Mouse (Mus musculus): ENCODE measurements around the gene Dapk3.

Dapk3 gene

GRCm38 (mm10) chr10:81196470-81197065 lies 13.8 kb downstream of the Dapk3 start:
- in situ Hi-C loops (cut with MboI; ENCODE audit: unreplicated experiment in 2 of 2) = loop anchor here in 1 of 2 experiments (5.0 to 10.0 kb wide), 2 partner anchors 91 to 358 kb away; partner anchors contain the start of gene Aes

GRCm38 (mm10) chr10:81197305-81197704 lies 14.5 kb downstream of the Dapk3 start:
- in situ Hi-C loops (cut with MboI; ENCODE audit: unreplicated experiment in 2 of 2) = loop anchor here in 1 of 2 experiments (5.0 to 10.0 kb wide), 2 partner anchors 90 to 357 kb away; partner anchors contain the start of gene Aes

- in situ Hi-C loops (cut with MboI; ENCODE audit: unreplicated experiment in 2 of 2) = loop anchor here in 1 of 2 experiments (5.0 to 10.0 kb wide), 2 partner anchors 89 to 357 kb away; partner anchors contain the start of gene Aes
These were observed 15.4 kb downstream of the Dapk3 start for GRCm38 (mm10) chr10:81198230-81198629.

GRCm38 (mm10) chr10:81198990-81199389 lies 16.2 kb downstream of the Dapk3 start:
- in situ Hi-C loops (cut with MboI; ENCODE audit: unreplicated experiment in 2 of 2) = loop anchor here in 1 of 2 experiments (5.0 to 10.0 kb wide), 2 partner anchors 88 to 356 kb away; partner anchors contain the start of gene Aes

GRCm38 (mm10) chr10:81200141-81200540 lies 17.3 kb downstream of the Dapk3 start:
- in situ Hi-C loops (cut with MboI; ENCODE audit: unreplicated experiment in 2 of 2) = loop anchor here in 1 of 2 experiments (25.0 kb wide), 1 partner anchor 962 kb away; no protein-coding TSS in a partner anchor

- in situ Hi-C loops (cut with MboI; ENCODE audit: unreplicated experiment in 2 of 2) = loop anchor here in 1 of 2 experiments (25.0 kb wide), 1 partner anchor 962 kb away; no protein-coding TSS in a partner anchor
These were observed 17.9 kb downstream of the Dapk3 start for GRCm38 (mm10) chr10:81200605-81201287.

- in situ Hi-C loops (cut with MboI; ENCODE audit: unreplicated experiment in 2 of 2) = loop anchor here in 1 of 2 experiments (25.0 kb wide), 1 partner anchor 960 kb away; no protein-coding TSS in a partner anchor
These were observed 19.3 kb downstream of the Dapk3 start, which contains the start of gene Nmrk2 for GRCm38 (mm10) chr10:81201807-81202758. TSS of gene Nmrk2 (minus strand) at chr10:81202051.

- in situ Hi-C loops (cut with MboI; ENCODE audit: unreplicated experiment in 2 of 2) = loop anchor here in 1 of 2 experiments (25.0 kb wide), 1 partner anchor 959 kb away; no protein-coding TSS in a partner anchor
These were observed 20.3 kb downstream of the Dapk3 start for GRCm38 (mm10) chr10:81202978-81203720.

- in situ Hi-C loops (cut with MboI; ENCODE audit: unreplicated experiment in 2 of 2) = loop anchor here in 1 of 2 experiments (25.0 kb wide), 1 partner anchor 958 kb away; no protein-coding TSS in a partner anchor
These were observed 21.3 kb downstream of the Dapk3 start for GRCm38 (mm10) chr10:81204137-81204536.

GRCm38 (mm10) chr10:81210154-81210553 lies 27.3 kb downstream of the Dapk3 start:
- in situ Hi-C loops (cut with MboI; ENCODE audit: unreplicated experiment in 2 of 2) = loop anchor here in 1 of 2 experiments (25.0 kb wide), 1 partner anchor 952 kb away; no protein-coding TSS in a partner anchor

GRCm38 (mm10) chr10:81216260-81216659 lies 33.5 kb downstream of the Dapk3 start:
- in situ Hi-C loops (cut with MboI; ENCODE audit: unreplicated experiment in 2 of 2) = loop anchor here in 1 of 2 experiments (25.0 kb wide), 1 partner anchor 946 kb away; no protein-coding TSS in a partner anchor

- in situ Hi-C loops (cut with MboI; ENCODE audit: unreplicated experiment in 2 of 2) = loop anchor here in 1 of 2 experiments (25.0 kb wide), 1 partner anchor 945 kb away; no protein-coding TSS in a partner anchor
These were observed 34.0 kb downstream of the Dapk3 start for GRCm38 (mm10) chr10:81216810-81217209.

GRCm38 (mm10) chr10:81217267-81217666 lies 34.5 kb downstream of the Dapk3 start:
- in situ Hi-C loops (cut with MboI; ENCODE audit: unreplicated experiment in 2 of 2) = loop anchor here in 1 of 2 experiments (25.0 kb wide), 1 partner anchor 945 kb away; no protein-coding TSS in a partner anchor

- in situ Hi-C loops (cut with MboI; ENCODE audit: unreplicated experiment in 2 of 2) = loop anchor here in 1 of 2 experiments (25.0 kb wide), 1 partner anchor 944 kb away; no protein-coding TSS in a partner anchor
These were observed 35.2 kb downstream of the Dapk3 start for GRCm38 (mm10) chr10:81217964-81218363.

- in situ Hi-C loops (cut with MboI; ENCODE audit: unreplicated experiment in 2 of 2) = loop anchor here in 1 of 2 experiments (25.0 kb wide), 1 partner anchor 941 kb away; no protein-coding TSS in a partner anchor
These were observed 38.7 kb downstream of the Dapk3 start for GRCm38 (mm10) chr10:81221402-81222015.

- in situ Hi-C loops (cut with MboI; ENCODE audit: unreplicated experiment in 2 of 2) = loop anchor here in 1 of 2 experiments (25.0 kb wide), 1 partner anchor 939 kb away; no protein-coding TSS in a partner anchor
These were observed 40.9 kb downstream of the Dapk3 start for GRCm38 (mm10) chr10:81223731-81224130.

- in situ Hi-C loops (cut with MboI; ENCODE audit: unreplicated experiment in 2 of 2) = no loop called here
These were observed 47.1 kb downstream of the Dapk3 start for GRCm38 (mm10) chr10:81229735-81230437.
